Mouse (Mus musculus) heart, embryonic 11.5 days (tissue): Measurements from ENCODE around the gene Nrf1. TPM values are rescaled to one million over a fixed set of nuclear protein-coding genes. Genes with fewer than 3 reads are reported as not detected.

Source experiments
- ATAC-seq: fragments of 200-750 bp; cut with Nextera tagmentation; replicated peaks from 2 replicates; pipeline ENCODE4 v1.8.0; 2017; ENCODE audit warnings: moderate library complexity; ENCODE audit not compliant: insufficient number of reproducible peaks, low FRiP score, low TSS enrichment
- H3K27ac ChIP-seq: fragments of 300-500 bp; sonication (generic); 2 replicates; pipeline ENCODE4 v1.5.1; 2014; ENCODE audit warnings: mild to moderate bottlenecking, low read depth, low read length
- H3K27me3 ChIP-seq: fragments of 300-500 bp; sonication (generic); 2 replicates; pipeline ENCODE4 v1.6.1; 2014; ENCODE audit warnings: mild to moderate bottlenecking, low read length, mixed read lengths; ENCODE audit not compliant: control insufficient read depth, insufficient read depth
- H3K36me3 ChIP-seq: fragments of 300-500 bp; sonication (generic); 2 replicates; pipeline ENCODE4 v1.6.1; 2014; ENCODE audit warnings: mild to moderate bottlenecking, low read length, moderate library complexity, mixed read lengths; ENCODE audit not compliant: control insufficient read depth, insufficient read depth
- H3K4me1 ChIP-seq: fragments of 300-500 bp; sonication (generic); 2 replicates; pipeline ENCODE4 v1.6.1; 2014; ENCODE audit warnings: low read length; ENCODE audit not compliant: control insufficient read depth, insufficient read depth
- H3K4me2 ChIP-seq: fragments of 300-500 bp; sonication (generic); 2 replicates; pipeline ENCODE4 v1.6.1; 2014; ENCODE audit warnings: mild to moderate bottlenecking, moderate library complexity
- H3K4me3 ChIP-seq: fragments of 300-500 bp; sonication (generic); 2 replicates; pipeline ENCODE4 v1.5.1; 2014; ENCODE audit warnings: low read depth, low read length
- H3K9ac ChIP-seq: fragments of 300-500 bp; sonication (generic); 2 replicates; pipeline ENCODE4 v1.6.1; 2014; ENCODE audit warnings: mild to moderate bottlenecking, low read depth, low read length, moderate library complexity
- H3K9me3 ChIP-seq: fragments of 300-500 bp; sonication (generic); replicated peaks from 2 replicates; pipeline ENCODE4 v1.6.1; 2016; ENCODE audit warnings: low read length; ENCODE audit not compliant: control insufficient read depth
- WGBS: fragments of 180-500 bp; shearing (Covaris S2); extraction: QIAGEN DNeasy Blood & Tissue Kit; methylation state at CpG from one replicate; pipeline ENCODE4 v1.1.7; 2014; ENCODE audit not compliant: insufficient replicate concordance; 5-methylcytosine and 5-hydroxymethylcytosine counted together
- polyA plus RNA-seq: library from polyadenylated mRNA; unstranded; fragments of >200 nt; fragmentation: Nextera tagmentation; extraction: Ambion mirVana; gene quantifications from 2 replicates; pipeline ENCODE4 v1.2.1, GENCODE M21; 2014

The Nrf1 gene
- polyA plus RNA-seq, 1 experiment from 2014 or later, result 44.5 TPM

DNA sequence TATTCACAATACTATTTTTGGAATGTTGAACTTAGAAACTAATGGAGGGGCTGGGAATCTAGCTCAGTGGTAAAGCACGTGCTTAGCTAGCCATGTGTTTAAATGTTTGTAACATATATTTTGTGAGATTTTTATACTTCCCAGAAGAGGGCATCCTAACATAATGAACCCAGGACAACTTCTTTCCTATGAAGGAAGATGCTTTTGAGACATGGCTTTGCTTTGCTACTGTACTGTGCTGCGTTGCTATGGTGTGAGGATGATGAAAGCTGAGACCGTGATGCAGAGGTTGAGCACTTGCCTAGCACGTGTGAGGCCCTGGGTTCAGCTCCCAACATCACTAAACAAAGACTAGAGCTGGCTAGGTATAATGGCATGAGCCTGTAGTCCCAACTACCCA lies 43.4 kb downstream of the Nrf1 start:
- Histone ChIP-seq H3K4me1 (no peaks in the 10 kb centered on the region; the same call in 1 of the 2 replicates), H3K27ac (no peak overlapping the region), H3K9ac (no peak overlapping the region), H3K9me3 (no peaks in the 10 kb centered on the region), H3K36me3 (peaks cover 13% of the 10 kb centered on the region), H3K27me3 (no peaks in the 10 kb centered on the region), H3K4me2 (no peak overlapping the region), H3K4me3 (no peak overlapping the region)
- ATAC-seq, result no peak
- 77% methylated on average over 4 of the region's 4 CpGs for WGBS

DNA sequence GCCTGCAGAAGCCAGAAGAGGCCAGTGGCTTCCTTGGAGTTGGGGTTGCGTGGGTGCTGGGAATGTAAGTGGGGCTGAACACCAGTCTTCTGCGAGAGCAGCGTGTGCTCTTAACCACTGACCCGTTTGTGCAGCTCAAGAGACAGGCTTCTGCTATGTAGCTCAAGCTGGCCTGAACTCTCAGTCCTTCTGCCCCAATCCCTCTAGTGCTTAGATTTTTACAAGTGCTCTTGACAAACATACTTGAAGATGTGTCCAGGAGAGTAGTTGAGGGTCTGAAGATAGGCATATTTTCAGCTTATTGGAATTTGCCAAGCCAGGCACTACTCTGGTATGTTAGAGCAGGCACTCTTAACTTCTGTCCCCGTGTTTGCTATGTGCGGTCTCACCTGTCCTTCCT lies 45.0 kb downstream of the Nrf1 start:
- Histone ChIP-seq H3K9me3 (no peaks in the 10 kb centered on the region), H3K36me3 (peaks cover 18% of the 10 kb centered on the region), H3K4me2 (no peak overlapping the region), H3K9ac (no peak overlapping the region), H3K27me3 (no peaks in the 10 kb centered on the region), H3K27ac (no peak overlapping the region), H3K4me1 (no peaks in the 10 kb centered on the region; the same call in 1 of the 2 replicates), H3K4me3 (no peak overlapping the region)
- ATAC-seq, result no peak
- 87% methylated on average over 6 of the region's 6 CpGs for WGBS

DNA sequence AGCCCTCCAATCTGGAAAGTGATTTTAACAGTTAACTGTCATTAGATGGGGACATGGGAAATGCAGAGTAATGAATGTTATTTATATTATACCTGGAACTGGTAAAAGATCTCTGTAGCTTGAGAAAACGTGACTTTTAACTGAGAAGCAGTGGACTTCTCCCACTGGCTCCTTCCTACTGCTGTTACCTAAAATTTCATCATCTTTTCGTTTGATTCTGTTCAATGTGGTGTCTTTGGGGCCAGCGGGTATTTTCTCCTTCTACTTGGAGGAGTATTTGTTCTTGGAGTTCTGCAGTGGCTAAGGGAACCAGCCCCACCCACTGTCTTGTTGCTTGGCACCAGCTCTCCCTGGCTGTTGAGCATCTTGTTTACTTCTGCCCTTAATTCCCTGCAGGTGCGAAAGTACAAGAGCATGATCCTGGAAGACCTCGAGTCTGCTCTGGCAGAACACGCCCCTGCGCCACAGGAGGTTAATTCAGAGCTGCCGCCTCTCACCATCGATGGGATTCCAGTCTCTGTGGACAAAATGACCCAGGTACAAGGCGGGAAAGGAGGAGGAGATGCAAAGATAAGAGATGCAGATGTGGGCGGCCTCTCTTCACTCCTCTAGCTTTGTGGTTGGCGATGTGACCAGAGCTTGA lies 54.1 kb downstream of the Nrf1 start:
- H3K9me3 ChIP-seq, result no peaks in the 10 kb centered on the region
- 81% methylated on average over 12 of the region's 12 CpGs for WGBS
- H3K4me3 ChIP-seq, result no peak overlapping the region
- no peak overlapping the region for H3K27ac ChIP-seq
- ATAC-seq, result no peak
- H3K27me3 ChIP-seq, result no peaks in the 10 kb centered on the region
- H3K4me1 ChIP-seq, result no peaks in the 10 kb centered on the region
- no peak overlapping the region for H3K9ac ChIP-seq
- H3K36me3 ChIP-seq, result peaks cover 16% of the 10 kb centered on the region
- no peak overlapping the region for H3K4me2 ChIP-seq

DNA sequence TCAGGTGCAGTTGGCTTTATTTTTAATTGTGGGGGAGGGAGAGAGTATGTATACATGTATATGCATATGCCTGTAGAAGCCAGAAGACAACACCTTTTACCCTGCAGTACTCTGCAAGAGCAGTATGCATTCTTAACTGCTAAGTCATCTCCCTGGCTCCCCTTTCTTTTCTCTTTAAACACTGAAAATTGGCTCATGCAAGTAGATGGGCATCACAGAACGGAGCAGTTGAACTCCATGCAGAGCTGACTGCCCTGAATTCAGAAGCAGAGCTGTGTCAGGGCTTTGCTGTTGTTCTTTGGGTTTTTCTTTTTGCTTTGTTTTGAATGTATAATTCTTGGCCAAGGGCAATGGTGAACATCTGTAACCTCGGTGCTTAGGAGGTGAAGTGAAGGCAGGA lies 58.3 kb downstream of the Nrf1 start:
- Histone ChIP-seq H3K4me1 (no peaks in the 10 kb centered on the region), H3K27me3 (no peaks in the 10 kb centered on the region), H3K27ac (no peak overlapping the region), H3K4me2 (no peak overlapping the region), H3K9ac (no peak overlapping the region), H3K9me3 (no peaks in the 10 kb centered on the region), H3K4me3 (no peak overlapping the region), H3K36me3 (peaks cover 17% of the 10 kb centered on the region)
- no peak for ATAC-seq
- 89% methylated on average over 2 of the region's 2 CpGs for WGBS

DNA sequence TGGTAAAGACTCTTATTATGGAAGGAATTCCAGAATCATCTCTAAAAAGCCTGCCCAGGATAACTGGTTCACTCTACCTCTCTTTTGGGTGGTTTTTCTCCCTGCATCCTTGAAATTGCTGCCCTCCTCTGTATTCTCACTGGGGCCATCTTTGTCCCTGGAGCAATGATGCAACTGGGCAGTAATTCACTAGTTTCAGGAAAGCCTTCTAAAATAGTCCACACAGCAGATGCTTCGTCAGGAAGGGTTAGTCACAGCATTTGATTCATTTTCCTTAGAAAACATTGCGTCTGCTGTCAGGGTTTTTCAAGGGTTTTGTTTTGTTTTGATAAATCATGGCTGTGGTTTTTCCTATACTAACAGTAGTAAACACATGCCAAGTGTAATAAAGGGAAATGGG lies 59.7 kb downstream of the Nrf1 start:
- no peak overlapping the region for H3K4me2 ChIP-seq
- no peaks in the 10 kb centered on the region for H3K9me3 ChIP-seq
- 72% methylated on average over 2 of the region's 2 CpGs for WGBS
- no peak overlapping the region for H3K9ac ChIP-seq
- no peak overlapping the region for H3K27ac ChIP-seq
- ATAC-seq, result no peak
- H3K4me1 ChIP-seq, result no peaks in the 10 kb centered on the region
- no peak overlapping the region for H3K4me3 ChIP-seq
- H3K36me3 ChIP-seq, result peaks cover 17% of the 10 kb centered on the region
- H3K27me3 ChIP-seq, result no peaks in the 10 kb centered on the region

DNA sequence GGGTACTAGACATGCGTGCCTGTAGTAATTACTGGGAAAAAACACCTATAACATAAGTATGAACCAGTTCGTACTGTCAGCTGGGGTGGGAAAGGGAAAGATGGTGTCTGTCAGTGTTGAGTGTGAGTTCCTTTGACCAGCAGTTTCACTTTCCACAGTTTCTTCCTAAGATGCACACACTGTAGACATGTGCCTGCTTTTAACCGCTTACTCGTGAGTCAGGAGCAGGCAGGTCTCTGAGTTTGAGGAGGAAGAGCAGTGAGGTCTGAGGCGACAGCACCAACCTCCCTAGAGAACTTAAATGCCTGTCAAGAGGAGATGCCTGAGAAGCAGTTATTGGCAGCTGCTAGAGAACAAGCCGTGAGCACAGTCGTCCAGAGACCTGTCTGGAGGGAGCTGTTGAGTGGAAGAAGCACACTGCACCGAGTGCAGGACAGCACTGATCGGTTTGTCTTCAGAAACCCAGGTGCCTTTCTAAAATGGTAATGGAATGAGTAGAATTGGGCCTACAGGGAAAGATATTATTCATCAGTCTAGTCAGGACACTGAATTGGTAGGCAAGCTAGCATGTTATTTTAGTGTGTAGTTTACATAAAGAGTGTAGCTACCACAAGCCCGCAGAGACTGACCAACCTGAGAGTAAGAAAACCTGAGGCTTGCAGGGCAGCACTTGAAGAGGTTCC lies 62.2 kb downstream of the Nrf1 start:
- Histone ChIP-seq H3K4me2 (no peak overlapping the region), H3K36me3 (peaks cover 21% of the 10 kb centered on the region)

DNA sequence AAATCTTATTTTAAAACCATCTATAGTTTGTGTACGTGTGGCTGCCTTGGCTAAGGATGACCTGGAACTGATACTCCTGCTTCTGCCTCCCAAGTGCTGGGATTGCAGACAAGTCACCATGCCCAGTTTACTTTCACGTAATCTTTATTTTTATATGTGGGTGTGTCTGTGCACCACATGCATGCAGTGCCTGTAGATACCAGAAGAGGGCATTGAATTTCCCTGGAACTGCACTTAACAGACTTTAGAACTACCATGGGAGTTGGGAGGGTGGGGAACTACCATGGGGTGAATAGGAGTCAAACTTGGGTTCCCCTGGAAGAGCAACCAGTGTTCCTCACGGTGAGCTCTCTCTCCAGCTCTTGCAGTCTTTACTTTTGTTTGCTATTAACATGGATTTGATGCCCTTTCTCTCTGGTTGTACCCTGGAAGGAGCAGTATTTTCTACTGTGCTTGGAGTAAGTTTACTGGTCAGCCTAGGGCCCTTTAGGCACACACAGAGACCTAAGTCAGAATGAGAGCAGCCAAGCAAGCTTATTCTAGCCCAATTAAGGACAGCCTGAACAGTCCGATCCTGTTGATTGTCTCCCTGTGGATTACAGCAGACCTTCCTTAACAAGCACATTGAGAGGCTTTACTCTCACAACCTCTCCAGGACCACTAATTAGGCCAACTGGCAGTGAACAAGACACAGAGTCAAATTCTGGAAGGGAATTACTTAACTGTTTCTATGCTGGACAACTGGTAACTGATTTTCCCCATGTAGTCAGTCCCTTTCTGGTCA lies 64.8 kb downstream of the Nrf1 start:
- no peak overlapping the region for H3K27ac ChIP-seq
- H3K4me2 ChIP-seq, result no peak overlapping the region
- peaks cover 30% of the 10 kb centered on the region for H3K36me3 ChIP-seq
- no peaks in the 10 kb centered on the region for H3K9me3 ChIP-seq
- no peak overlapping the region for H3K4me3 ChIP-seq
- ATAC-seq, result no peak
- 93% methylated on average over 4 of the region's 4 CpGs for WGBS
- H3K9ac ChIP-seq, result no peak overlapping the region
- no peaks in the 10 kb centered on the region for H3K4me1 ChIP-seq
- no peaks in the 10 kb centered on the region for H3K27me3 ChIP-seq

More for the DNA sequence above, 62.2 kb downstream of the Nrf1 start:
- Histone ChIP-seq H3K4me3 (no peak overlapping the region), H3K9me3 (no peaks in the 10 kb centered on the region), H3K4me1 (no peaks in the 10 kb centered on the region), H3K27me3 (no peaks in the 10 kb centered on the region), H3K9ac (no peak overlapping the region), H3K27ac (no peak overlapping the region)
- WGBS, result 87% methylated on average over 10 of the region's 10 CpGs
- ATAC-seq, result no peak

DNA sequence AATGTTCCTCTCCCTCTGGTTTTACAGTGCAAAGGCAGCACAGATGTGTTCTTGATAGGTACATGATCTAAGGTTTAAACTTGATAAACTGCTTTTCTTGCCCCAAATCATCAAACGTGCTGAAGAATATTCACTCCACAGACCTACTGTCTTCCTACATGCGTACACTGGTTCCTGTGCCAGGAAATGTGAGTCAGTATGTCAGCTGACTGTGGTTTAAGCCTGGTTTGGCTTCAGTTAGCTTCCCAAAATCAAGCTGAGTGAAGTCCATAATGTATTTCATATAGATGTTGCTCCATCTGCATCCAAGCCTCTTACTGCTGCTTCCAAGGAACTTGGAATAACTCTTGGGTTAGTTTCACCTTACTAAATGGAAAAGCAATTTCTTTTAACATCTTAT lies 66.3 kb downstream of the Nrf1 start:
- Histone ChIP-seq H3K36me3 (peaks cover 39% of the 10 kb centered on the region), H3K9me3 (no peaks in the 10 kb centered on the region), H3K4me1 (no peaks in the 10 kb centered on the region), H3K27ac (no peak overlapping the region), H3K4me3 (no peak overlapping the region), H3K27me3 (no peaks in the 10 kb centered on the region), H3K9ac (no peak overlapping the region), H3K4me2 (no peak overlapping the region)
- ATAC-seq, result no peak
- 88% methylated on average over 2 of the region's 2 CpGs for WGBS
